Mouse (Mus musculus) heart, postnatal 0 days (tissue): ENCODE data around the gene Gm11564. TPM values are rescaled to one million over a fixed set of nuclear protein-coding genes. Genes with fewer than 3 reads are reported as not detected.
"Not testable (repeated sequence)": the region's sequence is repeated elsewhere in the genome, so short reads cannot be mapped to it uniquely, and the experiment has no call there.

ENCODE experiments used
- ATAC-seq: fragments of 200-750 bp; cut with Nextera tagmentation; 2 replicates; pipeline ENCODE4 v1.8.0; 2017; ENCODE audit warnings: low read depth, moderate number of reproducible peaks, moderate library complexity; ENCODE audit not compliant: insufficient read depth
- DNase-seq: peaks from one replicate; pipeline ENCODE4 v3.0.0-alpha.2; 2016; ENCODE audit warnings: low spot score
- H3K27ac ChIP-seq: fragments of 300-500 bp; sonication (generic); 2 replicates; pipeline ENCODE4 v1.5.1; 2014; ENCODE audit warnings: low read depth, mild to moderate bottlenecking
- H3K27me3 ChIP-seq: fragments of 300-500 bp; sonication (generic); 2 replicates; pipeline ENCODE4 v1.6.1; 2014; ENCODE audit warnings: low read length, mixed read lengths; ENCODE audit not compliant: control insufficient read depth, insufficient read depth
- H3K36me3 ChIP-seq: fragments of 300-500 bp; sonication (generic); replicated peaks from 2 replicates; pipeline ENCODE4 v1.6.1; 2014; ENCODE audit warnings: low read length, mixed read lengths; ENCODE audit not compliant: control insufficient read depth, insufficient read depth
- H3K4me1 ChIP-seq: fragments of 300-500 bp; sonication (generic); 2 replicates; pipeline ENCODE4 v1.6.1; 2014; ENCODE audit warnings: antibody characterized with exemption; ENCODE audit not compliant: control insufficient read depth, insufficient read depth
- H3K4me2 ChIP-seq: fragments of 300-500 bp; sonication (generic); 2 replicates; pipeline ENCODE4 v1.6.1; 2014; ENCODE audit warnings: low read depth, mild to moderate bottlenecking, low read length, moderate library complexity
- H3K4me3 ChIP-seq: fragments of 300-500 bp; sonication (generic); 2 replicates; pipeline ENCODE4 v1.5.1; 2014; ENCODE audit warnings: low read depth, low read length
- H3K9ac ChIP-seq: fragments of 300-500 bp; sonication (generic); replicated peaks from 2 replicates; pipeline ENCODE4 v1.6.1; 2014; ENCODE audit warnings: low read depth, low read length, mixed read lengths
- H3K9me3 ChIP-seq: fragments of 300-500 bp; sonication (generic); replicated peaks from 2 replicates; pipeline ENCODE4 v1.6.1; 2016; ENCODE audit warnings: low read length; ENCODE audit not compliant: control insufficient read depth
- CTCF ChIP-seq: IDR thresholded peaks from 2 replicates; pipeline ENCODE4 v1.5.1; 2016; ENCODE audit warnings: antibody characterized with exemption, control low read depth, low read depth
- EP300 ChIP-seq: IDR thresholded peaks from 2 replicates; pipeline ENCODE4 v1.6.1; 2016; ENCODE audit warnings: antibody characterized with exemption, low read depth
- WGBS: fragments of 180-500 bp; shearing (Covaris S2); extraction: QIAGEN DNeasy Blood & Tissue Kit; methylation state at CpG from one replicate; pipeline ENCODE4 v1.1.7; 2014; 5-methylcytosine and 5-hydroxymethylcytosine counted together
- polyA plus RNA-seq: library from polyadenylated mRNA; unstranded; fragments of >200 nt; fragmentation: Nextera tagmentation; extraction: Ambion mirVana; gene quantifications from 2 replicates; pipeline ENCODE4 v1.2.1, GENCODE M21; 2015
- total RNA-seq: library from RNA; depleted of rRNA; stranded (reverse); fragments of >200 nt; gene quantifications from 2 replicates; pipeline ENCODE4 v1.2.3, GENCODE M21; 2014; ENCODE audit warnings: low replicate concordance

The Gm11564 gene
- total and polyA plus RNA-seq, 2 experiments from 2014 or later = not detected

DNA sequence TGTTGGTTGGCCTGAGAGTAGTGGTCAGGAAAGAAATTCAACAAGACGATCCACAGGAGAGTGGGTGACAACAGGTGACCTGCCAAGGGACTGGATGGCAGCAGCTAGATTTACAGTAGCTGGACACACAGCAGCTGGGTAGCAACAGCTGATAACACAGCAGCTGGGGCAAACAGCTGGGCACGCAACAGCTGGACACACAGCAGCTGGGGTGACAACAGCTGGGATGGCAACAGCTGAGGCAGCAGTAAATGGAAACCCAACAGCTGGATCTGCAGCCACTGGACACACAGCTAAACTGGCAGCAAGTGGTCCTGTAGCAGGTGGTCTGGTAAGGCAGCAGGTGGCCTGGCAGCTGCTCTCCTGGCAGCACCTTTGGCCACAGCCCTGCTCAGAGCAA is 31.3 kb upstream of the Gm11564 start:
- H3K9ac ChIP-seq = no peak overlapping the region
- TF ChIP-seq CTCF (no peak), EP300 (no peak)
- WGBS = 78% methylated on average over 2 of the region's 2 CpGs

GRCm38 (mm10) chr11:99842185-99842584 is 26.7 kb upstream of the Gm11564 start:
- TF ChIP-seq EP300 (no peak), CTCF (no peak)
- Histone ChIP-seq H3K9ac (no peak overlapping the region), H3K4me2 (no peak overlapping the region), H3K4me3 (no peak overlapping the region), H3K4me1 (no peaks in the 10 kb centered on the region), H3K27me3 (no peaks in the 10 kb centered on the region), H3K9me3 (no peaks in the 10 kb centered on the region), H3K36me3 (no peaks in the 10 kb centered on the region), H3K27ac (no peak overlapping the region)
- 67% methylated on average over 1 of the region's 1 CpGs for WGBS
- DNase-seq (no peak), ATAC-seq (no peak)

More for the DNA sequence above, 31.3 kb upstream of the Gm11564 start:
- no peak overlapping the region for H3K27ac ChIP-seq
- no peak for ATAC-seq
- H3K4me1 ChIP-seq = no peaks in the 10 kb centered on the region
- no peaks in the 10 kb centered on the region for H3K36me3 ChIP-seq
- no peak for DNase-seq
- H3K9me3 ChIP-seq = no peaks in the 10 kb centered on the region
- no peaks in the 10 kb centered on the region for H3K27me3 ChIP-seq
- no peak overlapping the region for H3K4me2 ChIP-seq
- no peak overlapping the region for H3K4me3 ChIP-seq

GRCm38 (mm10) chr11:99837966-99838365 is 22.5 kb upstream of the Gm11564 start, which contains the start of gene 2300003K06Rik:
2300003K06Rik (minus strand) TSS chr11:99838066.
- no peaks in the 10 kb centered on the region for H3K36me3 ChIP-seq
- no peaks in the 10 kb centered on the region for H3K4me1 ChIP-seq
- no peak within 1 kb of the TSS for H3K4me2 ChIP-seq
- H3K27ac ChIP-seq = no peak within 1 kb of the TSS
- H3K9ac ChIP-seq = no peak within 1 kb of the TSS
- TF ChIP-seq EP300 = no peak
- no peak for TF ChIP-seq CTCF
- 53% methylated on average over 1 of the region's 1 CpGs for WGBS
- no peak for DNase-seq
- H3K9me3 ChIP-seq = no peaks in the 10 kb centered on the region
- H3K27me3 ChIP-seq = no peaks in the 10 kb centered on the region
- H3K4me3 ChIP-seq = no peak within 1 kb of the TSS
- ATAC-seq = no peak

DNA sequence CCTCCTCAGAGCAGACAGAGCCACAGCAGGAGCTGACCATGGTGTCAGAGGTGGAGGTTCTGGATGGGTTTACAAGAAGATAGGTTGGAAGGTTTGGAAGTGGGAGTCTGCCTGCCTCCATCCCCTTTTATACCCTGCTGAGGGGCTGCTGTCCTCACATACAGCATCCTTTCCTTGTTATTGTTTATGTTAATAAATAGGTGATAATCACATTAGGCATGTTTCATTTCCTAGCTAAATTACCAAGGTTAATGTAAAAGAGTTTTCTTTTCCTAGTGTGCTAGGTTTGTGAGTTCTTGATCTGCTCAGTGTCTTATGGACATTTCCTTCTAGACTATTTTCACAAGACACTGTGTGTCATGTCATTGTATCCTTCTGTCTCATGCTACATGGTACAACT is 5.7 kb downstream of the Gm11564 start, which contains the start of gene Krtap4-13:
Krtap4-13 (minus strand) TSS at position 101 of the 400 bp plus-strand sequence.
- H3K4me1 ChIP-seq, H3K4me2 ChIP-seq, H3K27me3 ChIP-seq, ATAC-seq, H3K9me3 ChIP-seq, DNase-seq, H3K27ac ChIP-seq, H3K36me3 ChIP-seq, H3K9ac ChIP-seq, H3K4me3 ChIP-seq: not testable (repeated sequence)

DNA sequence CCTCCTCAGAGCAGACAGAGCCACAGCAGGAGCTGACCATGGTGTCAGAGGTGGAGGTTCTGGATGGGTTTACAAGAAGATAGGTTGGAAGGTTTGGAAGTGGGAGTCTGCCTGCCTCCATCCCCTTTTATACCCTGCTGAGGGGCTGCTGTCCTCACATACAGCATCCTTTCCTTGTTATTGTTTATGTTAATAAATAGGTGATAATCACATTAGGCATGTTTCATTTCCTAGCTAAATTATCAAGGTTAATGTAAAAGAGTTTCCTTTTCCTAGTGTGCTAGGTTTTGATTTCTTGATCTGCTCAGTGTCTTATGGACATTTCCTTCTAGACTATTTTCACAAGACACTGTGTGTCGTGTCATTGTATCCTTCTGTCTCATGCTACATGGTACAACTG is 11.1 kb downstream of the Gm11564 start, which contains the start of gene Gm11554:
Gm11554 (minus strand) TSS at position 101 of the 400 bp plus-strand sequence.
- WGBS = no CpG with 5 or more reads among the region's 1 CpGs
- H3K36me3 ChIP-seq, H3K27me3 ChIP-seq, ATAC-seq, H3K4me2 ChIP-seq, H3K9me3 ChIP-seq, DNase-seq, H3K4me3 ChIP-seq, H3K9ac ChIP-seq, H3K27ac ChIP-seq, H3K4me1 ChIP-seq: not testable (repeated sequence)

- not testable (repeated sequence) for H3K9me3 ChIP-seq, H3K27me3 ChIP-seq, H3K9ac ChIP-seq, H3K4me3 ChIP-seq, H3K4me2 ChIP-seq, DNase-seq, H3K27ac ChIP-seq, ATAC-seq, H3K4me1 ChIP-seq, H3K36me3 ChIP-seq
- WGBS = no CpG with 5 or more reads among the region's 1 CpGs
Observed at GRCm38 (mm10) chr11:99798832-99799231, 16.6 kb downstream of the Gm11564 start, which contains the start of gene Gm11569. Gm11569 (minus strand) TSS chr11:99798932.
